Mouse (Mus musculus) gastrocnemius, adult 8-10 months (tissue): Measurements from ENCODE around the gene Sp2. TPM values are rescaled to one million over a fixed set of nuclear protein-coding genes. Genes with fewer than 3 reads are reported as not detected.
A peak's percentile ranks its signal among the peaks of the same experiment; 100 is the strongest.

Experiments used
- DNase-seq, 2 experiments: peaks; one replicate each; pipeline ENCODE4 v3.0.0; 2022; ENCODE audit warnings: low spot score in 2 of 2
- total RNA-seq, 4 experiments: library from RNA; stranded (reverse); gene quantifications; 2 replicates each; pipeline ENCODE4 v1.2.4; 2022

Sp2 gene
- total RNA-seq, 4 experiments from 2014 or later, result 8.6 to 12.5 (median 10.4) TPM

DNA sequence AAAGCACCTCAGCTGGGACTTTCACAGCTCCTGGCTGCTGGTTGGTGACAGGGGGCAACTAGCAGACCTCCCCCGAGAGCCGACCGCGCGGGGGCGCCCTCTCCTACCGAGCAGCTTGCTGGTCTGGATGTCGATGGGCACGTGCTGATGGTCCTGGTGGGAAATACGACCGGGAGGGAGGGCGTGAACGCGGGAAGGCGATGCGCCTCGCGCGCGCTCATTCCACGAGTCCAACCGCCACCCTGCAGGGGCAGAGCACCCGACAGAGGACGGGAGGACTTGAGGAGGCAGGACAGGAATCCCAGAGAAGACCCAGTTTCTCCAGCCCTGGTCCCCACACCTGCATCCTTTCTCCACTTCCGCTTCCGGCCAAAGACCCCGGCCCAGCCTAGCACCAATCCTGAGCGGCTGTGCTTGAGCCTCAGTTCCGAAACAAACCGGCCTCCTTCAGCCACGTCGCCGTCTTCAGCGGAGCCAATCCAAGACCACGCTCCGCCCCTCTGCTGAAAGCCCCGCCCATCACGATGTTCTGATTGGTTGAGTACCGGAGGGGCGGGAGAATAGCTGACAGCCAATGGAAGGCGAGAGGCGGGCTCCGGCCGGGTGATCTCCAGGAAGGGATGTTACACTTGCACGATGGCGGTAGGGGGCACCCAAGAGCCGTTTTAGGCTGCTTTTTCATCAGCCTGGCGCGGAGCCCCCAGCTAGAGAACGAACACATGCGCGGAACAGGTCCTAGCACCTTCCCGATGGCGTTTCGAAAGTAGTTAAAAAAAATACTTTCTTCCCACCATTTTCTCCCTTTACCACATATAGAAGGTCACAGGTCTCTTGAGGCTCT lies 66.5 kb downstream of the Sp2 start, which contains the start of gene Cdk5rap3:
Gene Cdk5rap3 (minus strand): TSS at position 453 of the 841 bp plus-strand sequence.
- DNase-seq, result peak; percentile 98

DNA sequence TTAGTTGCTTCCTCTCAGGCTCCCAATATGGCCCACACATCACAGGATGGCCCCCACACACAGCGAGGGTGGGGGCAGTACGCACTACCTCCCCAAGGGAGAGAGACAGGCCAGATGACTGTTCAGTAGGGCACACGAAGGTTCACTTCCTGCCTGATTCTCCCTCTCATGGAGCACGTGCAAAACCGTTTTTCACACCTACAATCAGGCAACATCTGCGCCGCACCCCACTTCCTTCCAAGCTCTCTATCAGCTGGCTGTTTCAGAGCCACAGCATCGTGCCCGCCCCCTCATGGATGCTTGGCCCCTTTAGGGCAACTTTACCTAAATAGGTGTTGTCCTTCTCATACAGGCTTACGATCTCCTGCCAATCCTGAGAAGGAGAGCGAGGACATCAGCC lies 70.1 kb downstream of the Sp2 start:
- DNase-seq, result no peak

DNA sequence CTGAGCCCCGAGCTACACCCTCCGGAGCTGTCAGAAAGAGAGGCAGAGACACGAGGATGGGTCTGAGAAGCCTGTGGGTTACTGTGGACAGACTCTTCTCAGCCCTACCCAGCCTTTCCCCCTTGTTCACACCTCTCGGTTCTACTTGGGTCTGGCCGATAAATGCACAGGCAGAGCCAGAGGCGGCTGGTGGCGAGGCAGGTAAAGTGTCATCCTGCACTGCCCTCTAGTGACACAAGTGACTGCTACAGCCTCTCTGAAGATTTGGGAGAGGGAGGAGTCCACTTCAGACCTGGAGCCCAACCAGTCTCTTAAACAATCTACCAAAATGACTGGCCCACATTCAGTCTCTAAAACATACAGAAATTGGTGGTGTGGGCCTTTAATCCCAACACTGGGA lies 72.8 kb downstream of the Sp2 start:
- peak; percentile 65 to 69 for DNase-seq

DNA sequence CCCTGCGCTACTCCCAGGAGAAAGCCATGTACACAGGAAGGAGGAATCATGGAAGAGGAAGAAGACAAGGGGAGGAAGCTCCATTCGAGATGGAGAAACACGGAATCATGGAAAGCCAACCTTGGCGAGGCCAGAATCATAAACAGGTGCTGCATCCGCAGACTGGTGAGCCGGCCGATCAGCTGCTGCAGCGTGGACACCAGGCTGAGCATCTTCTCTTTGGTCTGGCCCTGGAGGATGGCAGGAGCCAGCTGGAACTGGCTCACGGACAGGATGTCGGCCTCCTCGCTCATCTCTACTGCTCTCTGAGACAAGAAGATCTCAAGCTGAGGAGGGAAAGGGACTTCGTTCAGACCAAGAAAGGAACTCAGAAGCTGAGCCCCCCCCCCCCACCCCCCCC lies 74.2 kb downstream of the Sp2 start:
- DNase-seq, result no peak

DNA sequence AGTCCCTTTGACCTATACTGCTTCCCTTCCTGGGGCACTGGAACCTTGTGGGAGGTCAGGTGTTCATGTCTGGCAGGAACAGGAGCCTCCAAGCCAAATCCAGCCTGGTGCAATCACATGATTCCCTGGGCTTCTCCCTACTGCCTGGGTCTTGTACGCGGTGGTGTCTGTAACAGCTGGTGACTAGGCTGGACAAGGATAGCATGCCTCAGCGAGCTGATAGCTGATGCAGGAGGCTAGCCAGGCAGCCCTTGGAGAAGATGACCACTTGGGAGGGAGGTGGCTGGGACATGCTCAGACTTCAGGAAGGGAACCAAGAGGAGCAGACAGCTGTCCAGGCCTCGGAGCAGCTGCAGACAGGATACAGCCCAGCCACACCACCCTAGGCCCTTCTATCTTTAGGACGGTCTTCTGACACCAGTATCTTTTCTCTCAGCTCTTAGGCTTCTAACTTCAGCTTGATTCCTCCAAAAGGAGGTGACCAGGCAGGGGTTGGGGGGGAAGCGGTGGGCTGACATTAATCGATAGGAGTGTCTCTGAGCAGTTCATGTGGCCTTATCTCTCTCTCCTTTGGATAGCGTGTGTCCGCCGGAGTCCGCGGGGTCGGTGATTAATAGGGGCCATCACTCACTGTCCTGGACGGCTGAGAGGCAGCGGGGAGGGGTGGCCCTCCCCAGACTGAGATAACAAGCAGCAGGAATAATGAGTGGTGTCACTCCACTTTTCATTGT lies 76.2 kb downstream of the Sp2 start:
- peak; percentile 73 to 84 for DNase-seq

Other genes with a start within 250 kb of the Sp2 start
- 10 to 100 TPM in 3 of 4 experiments, 1 to 10 TPM in 1; 7.7 to 12.0 (median 11.0) TPM for gene Snx11, start 205.4 kb downstream of the Sp2 start, total RNA-seq
- gene Cbx1, start 193.8 kb downstream of the Sp2 start, total RNA-seq, result 10 to 100 TPM; 33.3 to 37.5 (median 35.5) TPM
- gene Nfe2l1, start 153.0 kb downstream of the Sp2 start, total RNA-seq, result 100 to 1,000 TPM; 479 to 603 (median 495) TPM
- gene Copz2, start 133.1 kb downstream of the Sp2 start, total RNA-seq, result 10 to 100 TPM; 22.9 to 30.1 (median 24.3) TPM
- gene Cdk5rap3, start 66.5 kb downstream of the Sp2 start, total RNA-seq, result 10 to 100 TPM; 23.0 to 30.7 (median 27.9) TPM
- not detected for gene Prr15l, start 54.9 kb downstream of the Sp2 start, total RNA-seq
- gene Pnpo, start 39.0 kb downstream of the Sp2 start, total RNA-seq, result 1 to 10 TPM; 7.4 to 9.3 (median 8.0) TPM
- under 1 TPM in 2 of 4 experiments, not detected in 2; 0.07 to 0.13 TPM for gene Sp6, start 30.4 kb upstream of the Sp2 start, total RNA-seq
- 10 to 100 TPM; 13.0 to 14.4 (median 13.6) TPM for gene Scrn2, start 47.0 kb upstream of the Sp2 start, total RNA-seq
- not detected for gene Lrrc46, start 58.4 kb upstream of the Sp2 start, total RNA-seq
- 10 to 100 TPM; 44.1 to 52.7 (median 45.6) TPM for gene Mrpl10, start 58.6 kb upstream of the Sp2 start, total RNA-seq
- 1 to 10 TPM; 3.0 to 4.5 (median 3.2) TPM for gene Osbpl7, start 67.7 kb upstream of the Sp2 start, total RNA-seq
- under 1 TPM; 0.19 to 0.58 (median 0.39) TPM for gene Tbx21, start 132.4 kb upstream of the Sp2 start, total RNA-seq
- gene Tbkbp1, start 168.5 kb upstream of the Sp2 start, total RNA-seq, result 1 to 10 TPM; 2.5 to 8.7 (median 5.1) TPM
- 10 to 100 TPM; 44.0 to 55.2 (median 46.2) TPM for gene Kpnb1, start 204.9 kb upstream of the Sp2 start, total RNA-seq